Mouse (Mus musculus): ENCODE measurements at regions not wholly inside any gene's neighbourhood (a gene's known extent, or its start where the extent isn't known, plus 50 kb on each side); places are given as distances from the start of the nearest gene placed in this dataset.
"Not testable (repeated sequence)": the region's sequence is repeated elsewhere in the genome, so short reads cannot be mapped to it uniquely, and the experiment has no call there.

DNA sequence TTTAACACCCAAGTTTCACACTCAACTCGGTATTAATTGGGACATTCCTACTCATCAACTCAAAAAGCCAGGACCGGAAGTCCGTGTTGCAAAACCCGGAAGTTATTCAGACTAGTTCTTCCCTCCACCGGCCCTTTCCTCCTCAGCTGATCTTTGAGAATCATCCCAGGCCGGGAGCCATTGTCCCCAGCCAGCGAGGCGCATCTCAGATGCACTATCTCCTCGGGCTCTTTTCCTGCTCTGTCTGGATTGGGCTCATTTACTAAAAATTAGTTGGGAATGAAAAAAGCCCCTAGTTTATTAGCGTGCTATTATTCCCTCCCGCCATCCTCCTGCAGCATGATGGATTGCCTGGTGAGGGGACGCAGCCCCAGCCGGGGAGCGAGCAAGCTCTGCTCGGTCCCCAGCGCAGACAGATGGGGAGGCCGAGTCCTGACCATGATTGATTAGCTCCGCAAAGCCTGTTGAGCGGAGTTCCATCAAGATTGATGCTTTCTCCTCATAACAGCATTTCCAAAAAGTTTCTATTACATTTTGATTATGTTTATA, 93.5 kb upstream of the Top1 start:
- no peak overlapping the region for H3K27ac ChIP-seq (ENCODE audit: insufficient read depth, low read depth, low read length)
- 70% methylated on average over 19 of the region's 19 CpGs for WGBS
- no peak for TF ChIP-seq CTCF (IDR thresholded peaks at IDR 0.05; ENCODE audit: extremely low read depth, insufficient read length, insufficient replicate concordance, low read depth, low read length)
- no peak for TF ChIP-seq POLR2A (IDR thresholded peaks at IDR 0.05; ENCODE audit: low read depth, low read length)
- no peaks in the 10 kb centered on the region for H3K4me1 ChIP-seq (ENCODE audit: control insufficient read depth, insufficient read depth, insufficient read length, low read length)
- H3K36me3 ChIP-seq (ENCODE audit: control insufficient read depth, insufficient read depth, low read length) = no peaks in the 10 kb centered on the region
- no peaks in the 10 kb centered on the region for H3K27me3 ChIP-seq (ENCODE audit: control insufficient read depth, insufficient read depth, low read length)
- H3K4me3 ChIP-seq (ENCODE audit: low read depth, low read length) = no peak overlapping the region

DNA sequence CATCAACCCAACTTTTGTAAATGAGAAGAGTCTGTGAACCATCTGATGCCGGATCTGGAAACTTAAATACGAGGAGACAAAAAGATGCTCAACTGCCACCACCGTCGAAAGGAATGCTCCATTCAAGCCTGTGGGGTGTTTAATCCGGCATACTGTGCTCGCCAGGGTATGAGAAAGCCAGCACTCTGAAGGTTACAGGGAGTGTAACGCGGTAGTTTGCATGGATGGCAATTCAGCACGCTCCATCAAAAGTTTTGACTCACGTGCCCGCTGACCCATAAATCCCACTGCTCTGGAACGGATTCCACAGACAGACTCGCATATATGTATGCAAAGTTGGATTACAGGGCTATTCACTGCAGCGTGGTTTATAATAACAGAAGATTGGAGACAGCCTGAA, 84.0 kb upstream of the Top1 start:
- Histone ChIP-seq H3K27ac (ENCODE audit: insufficient read depth, low read depth, low read length) (no peak overlapping the region), H3K27me3 (ENCODE audit: control insufficient read depth, insufficient read depth, low read length) (no peaks in the 10 kb centered on the region), H3K4me1 (ENCODE audit: control insufficient read depth, insufficient read depth, insufficient read length, low read length) (no peaks in the 10 kb centered on the region), H3K4me3 (ENCODE audit: low read depth, low read length) (no peak overlapping the region), H3K36me3 (ENCODE audit: control insufficient read depth, insufficient read depth, low read length) (no peaks in the 10 kb centered on the region)
- 81% methylated on average over 14 of the region's 14 CpGs for WGBS
- no peak for TF ChIP-seq CTCF (IDR thresholded peaks at IDR 0.05; ENCODE audit: extremely low read depth, insufficient read length, insufficient replicate concordance, low read depth, low read length)
- no peak for TF ChIP-seq POLR2A (IDR thresholded peaks at IDR 0.05; ENCODE audit: low read depth, low read length)

DNA sequence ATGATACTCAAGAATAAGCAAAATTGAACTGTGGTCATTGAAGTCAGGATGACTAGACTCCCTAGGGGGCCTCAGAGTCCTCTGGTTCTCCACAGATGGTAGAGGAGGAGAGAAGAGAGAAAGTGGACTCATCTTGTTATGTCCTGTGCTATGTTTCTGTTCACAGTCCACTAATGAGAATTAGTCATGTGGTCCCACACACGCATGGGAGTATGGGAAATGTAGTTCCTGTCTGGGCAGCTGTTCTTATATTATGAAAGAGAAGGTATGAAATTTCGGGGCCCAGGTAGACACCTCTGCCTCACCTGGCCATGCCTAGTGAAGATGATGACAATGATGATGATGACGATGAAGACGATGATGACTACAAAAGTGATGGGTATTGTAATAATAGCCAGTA, 77.9 kb upstream of the Top1 start:
- Histone ChIP-seq H3K4me1 (ENCODE audit: control insufficient read depth, insufficient read depth, insufficient read length, low read length) (no peaks in the 10 kb centered on the region), H3K4me3 (ENCODE audit: low read depth, low read length) (no peak overlapping the region), H3K27me3 (ENCODE audit: control insufficient read depth, insufficient read depth, low read length) (no peaks in the 10 kb centered on the region), H3K27ac (ENCODE audit: insufficient read depth, low read depth, low read length) (no peak overlapping the region), H3K36me3 (ENCODE audit: control insufficient read depth, insufficient read depth, low read length) (no peaks in the 10 kb centered on the region)
- WGBS = 94% methylated on average over 4 of the region's 4 CpGs
- TF ChIP-seq POLR2A (IDR thresholded peaks at IDR 0.05; ENCODE audit: low read depth, low read length) (no peak), CTCF (IDR thresholded peaks at IDR 0.05; ENCODE audit: extremely low read depth, insufficient read length, insufficient replicate concordance, low read depth, low read length) (no peak)

DNA sequence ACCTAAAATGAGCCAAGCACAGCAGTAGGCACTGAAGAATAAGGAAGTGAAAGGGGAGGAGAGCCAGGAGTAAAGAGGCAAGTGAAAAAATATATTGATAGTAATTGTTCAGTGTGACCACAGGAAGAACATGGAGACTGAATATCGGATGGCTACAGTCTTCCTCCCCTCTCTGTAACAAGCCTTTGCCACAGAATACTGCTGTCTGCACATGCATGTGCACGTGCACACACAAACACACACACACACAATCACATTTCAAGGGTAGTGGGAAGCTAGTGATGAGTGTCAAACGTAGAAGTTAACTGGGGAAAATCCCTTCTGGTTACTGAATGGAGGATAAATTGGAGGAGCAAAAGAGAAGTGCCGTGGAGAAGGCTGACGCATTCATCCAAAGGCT, 76.2 kb upstream of the Top1 start:
- Histone ChIP-seq H3K36me3 (ENCODE audit: control insufficient read depth, insufficient read depth, low read length) (no peaks in the 10 kb centered on the region), H3K4me1 (ENCODE audit: control insufficient read depth, insufficient read depth, insufficient read length, low read length) (no peaks in the 10 kb centered on the region), H3K4me3 (ENCODE audit: low read depth, low read length) (no peak overlapping the region), H3K27me3 (ENCODE audit: control insufficient read depth, insufficient read depth, low read length) (no peaks in the 10 kb centered on the region), H3K27ac (ENCODE audit: insufficient read depth, low read depth, low read length) (no peak overlapping the region)
- WGBS = 76% methylated on average over 5 of the region's 5 CpGs
- no peak for TF ChIP-seq POLR2A (IDR thresholded peaks at IDR 0.05; ENCODE audit: low read depth, low read length)
- no peak for TF ChIP-seq CTCF (IDR thresholded peaks at IDR 0.05; ENCODE audit: extremely low read depth, insufficient read length, insufficient replicate concordance, low read depth, low read length)

DNA sequence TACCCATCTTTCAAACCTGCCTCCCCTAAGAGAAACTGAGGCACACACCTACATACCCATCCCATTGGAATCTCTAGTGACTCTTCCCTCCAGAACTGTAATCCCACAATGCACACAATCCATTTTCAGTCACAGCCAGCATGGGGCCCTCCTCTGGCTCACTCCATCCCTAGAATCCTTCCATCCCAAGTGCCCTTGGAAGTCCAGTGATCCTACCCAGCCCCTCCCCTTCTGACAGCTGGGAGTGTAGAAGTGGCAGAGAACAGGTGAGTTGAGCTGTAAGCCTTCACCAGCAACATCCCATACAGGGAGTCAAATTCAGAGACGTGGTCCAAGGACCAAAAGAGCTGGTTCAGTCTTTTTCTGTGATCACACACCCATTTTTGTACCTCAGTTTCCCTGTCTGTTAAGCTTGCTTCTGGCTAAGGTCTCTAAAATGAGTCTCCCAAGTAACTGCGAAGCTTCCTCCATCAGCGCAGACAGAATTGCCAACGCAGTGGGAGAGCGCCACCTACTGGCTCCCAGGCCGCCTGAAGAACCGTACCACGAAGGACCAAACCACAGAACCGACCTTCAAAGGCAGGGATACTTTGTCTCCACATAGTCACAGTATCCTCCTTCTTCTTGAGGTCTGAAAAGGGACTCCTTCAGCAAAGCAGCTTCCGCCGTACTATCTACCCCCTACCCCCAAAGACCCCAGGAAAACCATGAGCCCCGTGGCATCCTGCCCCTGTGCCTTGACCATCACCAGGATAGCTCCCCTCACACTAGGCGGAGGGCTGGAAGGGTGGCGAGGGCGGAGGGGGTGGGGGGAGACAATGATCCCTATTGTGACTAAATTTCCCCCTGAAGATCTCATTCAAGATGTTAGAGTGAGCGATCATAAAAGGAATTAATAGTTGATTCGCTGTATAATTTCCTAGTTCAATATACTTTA, 67.0 kb upstream of the Top1 start:
- WGBS = 14% methylated on average over 17 of the region's 17 CpGs
- Histone ChIP-seq H3K4me3 (ENCODE audit: low read depth, low read length) (no peak overlapping the region), H3K27me3 (ENCODE audit: control insufficient read depth, insufficient read depth, low read length) (no peaks in the 10 kb centered on the region; the same call in 1 of the 2 replicates), H3K27ac (ENCODE audit: insufficient read depth, low read depth, low read length) (no peak overlapping the region), H3K36me3 (ENCODE audit: control insufficient read depth, insufficient read depth, low read length) (no peaks in the 10 kb centered on the region), H3K4me1 (ENCODE audit: control insufficient read depth, insufficient read depth, insufficient read length, low read length) (no peaks in the 10 kb centered on the region)
- TF ChIP-seq CTCF (IDR thresholded peaks at IDR 0.05; ENCODE audit: extremely low read depth, insufficient read length, insufficient replicate concordance, low read depth, low read length) (peak; percentile 94), POLR2A (IDR thresholded peaks at IDR 0.05; ENCODE audit: low read depth, low read length) (no peak)

DNA sequence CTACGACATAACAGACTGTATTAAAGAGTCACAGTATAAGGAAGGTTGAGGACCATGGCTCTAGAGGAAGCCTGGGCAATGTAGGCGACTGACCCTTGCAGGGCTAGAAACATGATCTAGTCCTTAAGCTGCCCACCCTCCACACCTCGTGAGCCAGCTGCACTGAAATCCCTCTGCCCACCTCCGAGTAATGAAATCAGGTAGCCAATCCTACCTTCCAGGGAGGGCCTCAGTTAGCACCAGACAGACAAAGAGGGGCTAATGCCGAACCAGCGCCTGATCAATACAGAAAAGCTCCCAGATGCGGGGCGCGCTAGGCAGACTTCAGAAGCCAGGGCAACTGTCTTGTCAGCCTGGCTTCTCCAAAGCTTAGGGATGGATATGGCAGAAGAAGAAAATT, 65.4 kb upstream of the Top1 start:
- H3K4me3 ChIP-seq (ENCODE audit: low read depth, low read length) = no peak overlapping the region
- 42% methylated on average over 9 of the region's 9 CpGs for WGBS
- H3K4me1 ChIP-seq (ENCODE audit: control insufficient read depth, insufficient read depth, insufficient read length, low read length) = no peaks in the 10 kb centered on the region
- H3K27ac ChIP-seq (ENCODE audit: insufficient read depth, low read depth, low read length) = no peak overlapping the region
- no peaks in the 10 kb centered on the region for H3K36me3 ChIP-seq (ENCODE audit: control insufficient read depth, insufficient read depth, low read length)
- TF ChIP-seq POLR2A (IDR thresholded peaks at IDR 0.05; ENCODE audit: low read depth, low read length) (no peak), CTCF (IDR thresholded peaks at IDR 0.05; ENCODE audit: extremely low read depth, insufficient read length, insufficient replicate concordance, low read depth, low read length) (no peak)
- H3K27me3 ChIP-seq (ENCODE audit: control insufficient read depth, insufficient read depth, low read length) = no peaks in the 10 kb centered on the region; the same call in 1 of the 2 replicates

DNA sequence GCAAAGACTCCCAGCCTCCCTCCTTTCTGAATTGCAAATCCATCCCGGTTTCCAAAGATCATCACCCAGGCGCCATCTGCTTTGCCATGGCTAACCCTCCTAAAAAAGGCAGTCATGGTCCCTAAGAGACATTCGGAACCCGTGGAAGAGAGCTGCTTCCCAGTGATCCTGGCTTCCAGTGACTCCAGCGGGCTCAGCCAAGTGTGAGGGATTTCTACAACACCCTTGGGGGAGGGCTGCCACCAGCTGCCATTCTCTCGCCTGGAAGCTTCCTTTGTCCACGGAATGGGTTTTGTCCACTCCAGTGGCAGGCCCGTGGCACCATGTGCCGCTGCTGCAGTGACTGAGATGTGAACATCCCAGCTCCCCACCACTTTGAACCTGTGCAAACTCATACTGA, 64.7 kb upstream of the Top1 start:
- TF ChIP-seq CTCF (IDR thresholded peaks at IDR 0.05; ENCODE audit: extremely low read depth, insufficient read length, insufficient replicate concordance, low read depth, low read length) (no peak), POLR2A (IDR thresholded peaks at IDR 0.05; ENCODE audit: low read depth, low read length) (no peak)
- Histone ChIP-seq H3K36me3 (ENCODE audit: control insufficient read depth, insufficient read depth, low read length) (no peaks in the 10 kb centered on the region), H3K27me3 (ENCODE audit: control insufficient read depth, insufficient read depth, low read length) (no peaks in the 10 kb centered on the region; the same call in 1 of the 2 replicates), H3K4me1 (ENCODE audit: control insufficient read depth, insufficient read depth, insufficient read length, low read length) (no peaks in the 10 kb centered on the region), H3K4me3 (ENCODE audit: low read depth, low read length) (no peak overlapping the region), H3K27ac (ENCODE audit: insufficient read depth, low read depth, low read length) (no peak overlapping the region)
- 20% methylated on average over 9 of the region's 9 CpGs for WGBS

DNA sequence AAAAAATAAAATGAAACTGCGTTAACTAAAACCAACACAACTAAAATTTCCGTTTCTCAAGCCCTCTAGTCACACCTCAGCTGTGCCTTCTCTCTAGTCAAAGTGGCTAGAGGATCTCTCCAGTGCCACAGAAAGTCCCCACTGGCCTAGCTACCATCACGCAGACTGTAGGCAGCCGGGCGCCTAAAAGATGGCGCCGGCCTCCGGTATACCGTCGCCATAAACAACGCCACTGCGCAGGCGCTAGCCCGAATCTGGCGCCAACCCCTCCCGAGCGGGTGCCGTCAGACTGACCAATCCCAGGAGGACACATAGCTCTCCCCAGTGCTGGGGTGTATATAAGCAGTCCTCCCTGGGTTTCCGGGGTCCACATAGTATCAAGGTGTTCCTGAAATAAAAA, 62.7 kb upstream of the Top1 start:
- H3K36me3 ChIP-seq (ENCODE audit: control insufficient read depth, insufficient read depth, low read length); H3K27me3 ChIP-seq (ENCODE audit: control insufficient read depth, insufficient read depth, low read length); H3K4me3 ChIP-seq (ENCODE audit: low read depth, low read length); H3K4me1 ChIP-seq (ENCODE audit: control insufficient read depth, insufficient read depth, insufficient read length, low read length); H3K27ac ChIP-seq (ENCODE audit: insufficient read depth, low read depth, low read length): not testable (repeated sequence)
- 95% methylated on average over 19 of the region's 19 CpGs for WGBS
